Mouse (Mus musculus) hindbrain, embryonic 11.5 days (tissue): ENCODE measurements around the gene Il31ra. TPM values are rescaled to one million over a fixed set of nuclear protein-coding genes. Genes with fewer than 3 reads are reported as not detected.

ENCODE experiments used
- ATAC-seq: fragments of 200-750 bp; cut with Nextera tagmentation; 2 replicates; pipeline ENCODE4 v1.8.0; 2017; ENCODE audit warnings: mild to moderate bottlenecking, moderate TSS enrichment, moderate library complexity; ENCODE audit not compliant: low FRiP score
- DNase-seq: peaks from one replicate; pipeline ENCODE4 v3.0.0-alpha.2; 2015; ENCODE audit warnings: low spot score
- H3K27ac ChIP-seq: fragments of 300-500 bp; sonication (generic); 2 replicates; pipeline ENCODE4 v1.5.1; 2014; ENCODE audit warnings: mild to moderate bottlenecking, low read depth, low read length
- H3K27me3 ChIP-seq: fragments of 300-500 bp; sonication (generic); 2 replicates; pipeline ENCODE4 v1.6.1; 2014; ENCODE audit warnings: mild to moderate bottlenecking, low read length, moderate library complexity, mixed read lengths; ENCODE audit not compliant: control insufficient read depth, insufficient read depth
- H3K36me3 ChIP-seq: fragments of 300-500 bp; sonication (generic); 2 replicates; pipeline ENCODE4 v1.6.1; 2014; ENCODE audit warnings: mild to moderate bottlenecking, low read length, moderate library complexity, mixed read lengths; ENCODE audit not compliant: control insufficient read depth, insufficient read depth
- H3K4me1 ChIP-seq: fragments of 300-500 bp; sonication (generic); replicated peaks from 2 replicates; pipeline ENCODE4 v1.6.1; 2014; ENCODE audit warnings: low read length, mixed read lengths; ENCODE audit not compliant: control insufficient read depth, insufficient read depth
- H3K4me2 ChIP-seq: fragments of 300-500 bp; sonication (generic); replicated peaks from 2 replicates; pipeline ENCODE4 v1.6.1; 2014; ENCODE audit warnings: mild to moderate bottlenecking, low read depth, low read length
- H3K4me3 ChIP-seq: fragments of 300-500 bp; sonication (generic); 2 replicates; pipeline ENCODE4 v1.5.1; 2014; ENCODE audit warnings: low read depth, low read length
- H3K9ac ChIP-seq: fragments of 300-500 bp; sonication (generic); 2 replicates; pipeline ENCODE4 v1.6.1; 2014; ENCODE audit warnings: low read depth, low read length
- H3K9me3 ChIP-seq: fragments of 300-500 bp; sonication (generic); 2 replicates; pipeline ENCODE4 v1.6.1; 2016; ENCODE audit warnings: low read length; ENCODE audit not compliant: control insufficient read depth
- WGBS: fragments of 180-500 bp; shearing (Covaris S2); extraction: QIAGEN DNeasy Blood & Tissue Kit; methylation state at CpG from one replicate; pipeline ENCODE4 v1.1.7; 2014; 5-methylcytosine and 5-hydroxymethylcytosine counted together
- polyA plus RNA-seq: library from polyadenylated mRNA; unstranded; fragments of >200 nt; fragmentation: Nextera tagmentation; extraction: Ambion mirVana; gene quantifications from 2 replicates; pipeline ENCODE4 v1.2.1, GENCODE M21; 2014

Il31ra gene
- polyA plus RNA-seq, 1 experiment from 2014 or later, result not detected

DNA sequence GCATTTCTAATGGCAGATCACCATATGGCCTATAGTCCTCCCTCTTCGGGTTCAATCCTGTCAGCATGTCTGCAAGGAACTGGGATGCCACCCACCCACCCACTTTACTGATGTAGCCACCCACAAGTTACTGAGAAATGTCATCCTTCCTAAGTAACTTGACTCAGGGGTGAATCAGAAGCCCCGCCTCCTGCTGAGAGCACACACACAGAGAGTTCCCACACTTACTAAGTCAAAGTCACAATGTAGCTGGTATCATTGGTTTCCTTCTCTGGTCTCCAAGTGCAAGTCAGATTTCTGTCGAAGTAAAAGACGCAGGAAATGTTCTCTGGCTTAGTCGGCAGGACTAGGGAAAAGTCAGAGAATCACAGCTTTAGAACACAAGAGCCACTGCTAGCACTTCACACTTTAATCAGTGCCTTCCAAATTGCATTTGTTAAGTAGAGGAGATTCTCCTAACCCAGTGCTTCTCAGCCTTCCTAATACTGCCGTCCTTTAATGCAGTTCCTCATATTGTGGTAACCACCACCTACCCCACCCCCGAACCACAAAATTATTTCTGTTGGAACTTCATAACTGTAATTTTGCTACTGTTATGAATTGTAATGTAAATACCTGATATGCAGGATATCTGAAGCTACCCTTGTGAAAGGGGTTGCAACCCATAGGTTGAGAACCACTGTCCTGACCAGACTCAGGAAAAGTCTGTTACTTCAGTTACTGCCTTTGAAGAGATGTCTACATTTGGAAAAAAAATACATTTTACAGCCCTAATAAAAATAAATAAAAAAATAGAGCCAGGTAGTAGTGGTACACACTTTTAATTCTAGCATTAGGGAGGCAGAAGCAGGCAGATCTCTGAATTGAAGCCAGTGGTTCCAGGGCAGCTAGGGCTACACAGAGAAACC, 42.3 kb downstream of the Il31ra start:
- H3K4me1 ChIP-seq, result no peaks in the 10 kb centered on the region
- H3K4me2 ChIP-seq, result no peak overlapping the region
- no peaks in the 10 kb centered on the region for H3K9me3 ChIP-seq
- WGBS, result 89% methylated on average over 7 of the region's 7 CpGs
- ATAC-seq (no peak), DNase-seq (no peak)
- no peak overlapping the region for H3K4me3 ChIP-seq
- H3K27me3 ChIP-seq, result no peaks in the 10 kb centered on the region
- H3K27ac ChIP-seq, result no peak overlapping the region
- no peaks in the 10 kb centered on the region for H3K36me3 ChIP-seq
- no peak overlapping the region for H3K9ac ChIP-seq

GRCm38 (mm10) chr13:112541223-112541975, 52.8 kb downstream of the Il31ra start:
- Histone ChIP-seq H3K9ac (no peak overlapping the region), H3K4me1 (no peaks in the 10 kb centered on the region), H3K4me2 (no peak overlapping the region), H3K27ac (no peak overlapping the region), H3K27me3 (no peaks in the 10 kb centered on the region), H3K4me3 (no peak overlapping the region), H3K36me3 (no peaks in the 10 kb centered on the region), H3K9me3 (no peaks in the 10 kb centered on the region)
- no peak for ATAC-seq
- WGBS, result 84% methylated on average over 10 of the region's 10 CpGs
- DNase-seq, result no peak

DNA sequence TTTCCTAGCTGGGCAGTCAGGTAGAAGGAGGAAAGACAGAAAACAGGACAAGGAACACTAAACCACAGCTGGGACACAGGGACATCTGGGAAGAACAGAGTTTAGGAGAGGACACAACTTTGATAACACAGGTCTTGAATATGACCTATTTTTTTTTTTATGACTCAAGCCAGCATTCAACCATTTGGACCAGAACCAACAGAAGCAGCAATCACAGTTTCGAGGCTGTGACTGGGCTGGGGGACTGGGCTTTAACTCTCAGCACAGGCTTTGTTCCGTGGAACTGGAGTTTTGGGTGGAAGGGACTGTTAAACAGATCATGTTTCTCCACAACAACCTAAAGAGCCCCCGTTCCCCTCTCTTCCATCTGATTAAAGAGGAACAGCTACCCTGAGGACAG, 53.5 kb downstream of the Il31ra start:
- no peaks in the 10 kb centered on the region for H3K9me3 ChIP-seq
- H3K4me3 ChIP-seq, result no peak overlapping the region
- no peaks in the 10 kb centered on the region for H3K36me3 ChIP-seq
- DNase-seq, result no peak
- H3K27ac ChIP-seq, result no peak overlapping the region
- no peak overlapping the region for H3K4me2 ChIP-seq
- H3K9ac ChIP-seq, result no peak overlapping the region
- H3K4me1 ChIP-seq, result no peaks in the 10 kb centered on the region
- no peaks in the 10 kb centered on the region for H3K27me3 ChIP-seq
- WGBS, result 72% methylated on average over 3 of the region's 3 CpGs
- ATAC-seq, result no peak

DNA sequence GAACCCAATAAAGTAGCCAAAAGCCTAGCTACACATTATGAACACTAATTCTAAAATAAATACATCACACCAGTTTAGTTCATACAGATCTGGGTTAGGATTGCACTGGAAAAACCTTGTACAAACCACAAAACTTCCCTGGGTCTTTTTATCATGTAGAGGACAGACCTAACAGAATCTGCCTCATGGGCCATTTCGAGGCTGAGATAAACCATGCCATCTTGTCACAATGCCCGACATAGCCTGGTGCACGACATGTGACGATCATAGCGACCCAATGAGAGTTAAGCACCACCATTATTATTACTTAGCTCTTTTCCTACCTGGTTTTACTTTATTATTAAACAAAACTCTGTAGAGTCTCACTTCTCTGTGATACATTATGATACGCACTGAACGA, 57.1 kb downstream of the Il31ra start:
- Histone ChIP-seq H3K36me3 (no peaks in the 10 kb centered on the region), H3K4me2 (no peak overlapping the region), H3K9me3 (no peaks in the 10 kb centered on the region), H3K27ac (no peak overlapping the region), H3K4me1 (no peaks in the 10 kb centered on the region), H3K4me3 (no peak overlapping the region), H3K9ac (no peak overlapping the region), H3K27me3 (no peaks in the 10 kb centered on the region)
- DNase-seq, result no peak
- 96% methylated on average over 7 of the region's 7 CpGs for WGBS
- no peak for ATAC-seq

GRCm38 (mm10) chr13:112536611-112537010, 57.5 kb downstream of the Il31ra start:
- H3K9me3 ChIP-seq, result no peaks in the 10 kb centered on the region
- no peak for DNase-seq
- no peaks in the 10 kb centered on the region for H3K36me3 ChIP-seq
- no peak overlapping the region for H3K4me2 ChIP-seq
- no peak overlapping the region for H3K9ac ChIP-seq
- ATAC-seq, result no peak
- no peaks in the 10 kb centered on the region for H3K27me3 ChIP-seq
- H3K4me3 ChIP-seq, result no peak overlapping the region
- H3K27ac ChIP-seq, result no peak overlapping the region
- no peaks in the 10 kb centered on the region for H3K4me1 ChIP-seq
- WGBS, result 83% methylated on average over 4 of the region's 4 CpGs

DNA sequence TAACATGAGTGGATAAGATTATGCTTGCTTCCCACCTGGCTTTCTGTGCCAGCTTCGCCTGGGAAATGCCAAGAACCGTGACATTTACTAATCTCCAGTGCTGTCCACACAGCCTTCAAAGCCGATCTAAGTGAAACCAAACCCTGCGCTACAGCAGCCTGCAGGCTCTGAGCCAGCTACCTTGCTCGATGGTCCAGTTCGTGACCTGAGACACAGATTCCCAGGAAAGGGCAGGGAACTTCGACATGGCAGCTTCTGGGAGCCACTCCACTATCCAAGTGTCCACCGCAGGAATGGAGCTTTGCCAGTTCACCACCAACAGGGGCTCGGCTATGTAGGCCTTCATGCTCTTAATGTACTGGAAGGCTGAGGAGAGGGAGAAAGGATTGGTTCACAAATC, 60.6 kb downstream of the Il31ra start:
- H3K4me3 ChIP-seq, result no peak overlapping the region
- no peaks in the 10 kb centered on the region for H3K27me3 ChIP-seq
- no peak overlapping the region for H3K27ac ChIP-seq
- ATAC-seq (no peak), DNase-seq (no peak)
- no peak overlapping the region for H3K4me2 ChIP-seq
- H3K36me3 ChIP-seq, result no peaks in the 10 kb centered on the region
- no peak overlapping the region for H3K9ac ChIP-seq
- H3K4me1 ChIP-seq, result no peaks in the 10 kb centered on the region
- 80% methylated on average over 9 of the region's 9 CpGs for WGBS
- no peaks in the 10 kb centered on the region for H3K9me3 ChIP-seq

DNA sequence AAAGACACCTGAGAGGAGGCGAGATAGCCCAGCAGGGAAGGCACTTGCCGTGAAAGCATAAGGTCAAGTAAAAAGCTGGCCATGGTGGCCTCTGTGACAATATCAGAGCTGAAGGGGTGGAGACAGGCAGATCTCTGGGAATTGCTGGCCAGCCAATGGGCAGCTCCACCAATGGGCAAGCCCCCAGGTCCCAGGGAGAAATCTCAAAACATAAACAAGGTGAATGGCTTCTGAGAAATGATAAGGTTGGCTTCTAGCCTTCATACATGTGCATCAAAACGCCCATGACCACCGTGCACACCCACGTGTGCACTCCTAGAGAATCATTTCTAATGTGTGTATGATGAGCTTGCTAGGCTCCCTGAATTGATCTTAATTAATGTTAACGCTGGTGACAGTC, 61.9 kb downstream of the Il31ra start:
- H3K27ac ChIP-seq, result no peak overlapping the region
- H3K9me3 ChIP-seq, result no peaks in the 10 kb centered on the region
- no peaks in the 10 kb centered on the region for H3K4me1 ChIP-seq
- no peak overlapping the region for H3K4me3 ChIP-seq
- no peaks in the 10 kb centered on the region for H3K36me3 ChIP-seq
- ATAC-seq, result no peak
- H3K4me2 ChIP-seq, result no peak overlapping the region
- H3K27me3 ChIP-seq, result no peaks in the 10 kb centered on the region
- no peak overlapping the region for H3K9ac ChIP-seq
- 90% methylated on average over 6 of the region's 6 CpGs for WGBS
- DNase-seq, result no peak

- WGBS, result 40% methylated on average over 3 of the region's 3 CpGs
- Histone ChIP-seq H3K36me3 (no peaks in the 10 kb centered on the region), H3K27ac (no peak overlapping the region), H3K27me3 (no peaks in the 10 kb centered on the region), H3K4me2 (no peak overlapping the region), H3K9ac (no peak overlapping the region), H3K4me1 (no peaks in the 10 kb centered on the region), H3K9me3 (no peaks in the 10 kb centered on the region), H3K4me3 (no peak overlapping the region)
- peak; percentile 84 for DNase-seq
- no peak for ATAC-seq
Observed at GRCm38 (mm10) chr13:112529893-112530292, 64.3 kb downstream of the Il31ra start.

GRCm38 (mm10) chr13:112527186-112527585, 67.0 kb downstream of the Il31ra start:
- H3K27ac ChIP-seq, result no peak overlapping the region
- no peak overlapping the region for H3K4me3 ChIP-seq
- no peak for ATAC-seq
- no peaks in the 10 kb centered on the region for H3K9me3 ChIP-seq
- no peaks in the 10 kb centered on the region for H3K4me1 ChIP-seq
- H3K4me2 ChIP-seq, result no peak overlapping the region
- 57% methylated on average over 1 of the region's 1 CpGs for WGBS
- H3K27me3 ChIP-seq, result no peaks in the 10 kb centered on the region
- no peak for DNase-seq
- H3K36me3 ChIP-seq, result no peaks in the 10 kb centered on the region
- H3K9ac ChIP-seq, result no peak overlapping the region
